Mouse (Mus musculus) lung, postnatal 0 days (tissue): ENCODE results near the gene Cmpk1.

Source experiments
- CTCF ChIP-seq: IDR thresholded peaks from 2 replicates; pipeline ENCODE4 v1.5.1; 2016; ENCODE audit warnings: antibody characterized with exemption, mild to moderate bottlenecking
- EP300 ChIP-seq: IDR thresholded peaks from 2 replicates; pipeline ENCODE4 v1.6.1; 2016; ENCODE audit warnings: antibody characterized with exemption, mild to moderate bottlenecking, control low read depth

DNA sequence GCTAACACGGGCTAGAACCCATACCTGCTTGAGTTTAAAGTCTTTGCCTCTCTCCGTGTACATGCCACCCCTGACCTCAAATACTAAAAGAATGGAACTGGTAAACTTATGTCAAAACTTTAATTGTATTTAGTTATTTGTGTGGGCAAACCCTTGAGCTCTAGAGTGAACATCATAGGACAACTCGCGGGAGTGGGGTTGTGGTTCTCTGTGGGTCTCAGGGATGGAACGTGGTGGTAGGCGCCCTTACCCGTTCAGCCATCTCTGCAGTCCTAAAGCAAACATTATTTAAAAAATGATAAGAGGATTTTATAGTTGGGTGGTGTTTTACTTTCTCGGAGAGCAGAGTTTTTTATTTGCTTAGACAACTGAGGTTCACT, 840 bp downstream of the Cmpk1 start:
- no peak for TF ChIP-seq CTCF
- TF ChIP-seq EP300, result no peak
